Mouse (Mus musculus): ENCODE measurements around the gene Nrf1. TPM values are rescaled to one million over a fixed set of nuclear protein-coding genes. Genes with fewer than 3 reads are reported as not detected.
A peak's percentile ranks its signal among the peaks of the same experiment; 100 is the strongest.

Nrf1 gene
- 10 to 100 TPM; 12.2 to 14.0 TPM for total RNA-seq (2021)

GRCm38 (mm10) chr6:30047271-30048162, at the start of gene Nrf1:
Gene Nrf1 (plus strand): TSS chr6:30047988.
- intact Hi-C loops (cut with DNase I), result loop anchor here (5.0 kb wide), 2 partner anchors 60 to 280 kb away; partner anchors contain the start of gene Ahcyl2
- peak; percentile 86 for DNase-seq (ENCODE audit: low spot score)

- intact Hi-C loops (cut with DNase I), result no loop called here
- no peak for DNase-seq (ENCODE audit: low spot score)
Observed at GRCm38 (mm10) chr6:29998140-29998539, 49.6 kb upstream of the Nrf1 start.

- intact Hi-C loops (cut with DNase I), result no loop called here
Observed at GRCm38 (mm10) chr6:29998771-29999170, 49.0 kb upstream of the Nrf1 start.

GRCm38 (mm10) chr6:30002628-30003027, 45.2 kb upstream of the Nrf1 start:
- intact Hi-C loops (cut with DNase I), result no loop called here
- DNase-seq (ENCODE audit: low spot score), result no peak

More at GRCm38 (mm10) chr6:29998771-29999170, 49.0 kb upstream of the Nrf1 start:
- no peak for DNase-seq (ENCODE audit: low spot score)

GRCm38 (mm10) chr6:30005851-30006250, 41.9 kb upstream of the Nrf1 start:
- intact Hi-C loops (cut with DNase I), result no loop called here
- DNase-seq (ENCODE audit: low spot score), result no peak

- intact Hi-C loops (cut with DNase I), result no loop called here
- DNase-seq (ENCODE audit: low spot score), result no peak
Observed at GRCm38 (mm10) chr6:30009204-30009603, 38.6 kb upstream of the Nrf1 start.

GRCm38 (mm10) chr6:30013520-30013919, 34.3 kb upstream of the Nrf1 start:
- DNase-seq (ENCODE audit: low spot score), result no peak
- intact Hi-C loops (cut with DNase I), result no loop called here

- no peak for DNase-seq (ENCODE audit: low spot score)
- intact Hi-C loops (cut with DNase I), result no loop called here
Observed at GRCm38 (mm10) chr6:30014187-30014864, 33.5 kb upstream of the Nrf1 start.

- DNase-seq (ENCODE audit: low spot score), result no peak
- intact Hi-C loops (cut with DNase I), result no loop called here
Observed at GRCm38 (mm10) chr6:30021241-30021640, 26.5 kb upstream of the Nrf1 start.

GRCm38 (mm10) chr6:30021656-30022055, 26.1 kb upstream of the Nrf1 start:
- DNase-seq (ENCODE audit: low spot score), result no peak
- intact Hi-C loops (cut with DNase I), result no loop called here

- intact Hi-C loops (cut with DNase I), result no loop called here
- DNase-seq (ENCODE audit: low spot score), result peak; percentile 9
Observed at GRCm38 (mm10) chr6:30026799-30027198, 21.0 kb upstream of the Nrf1 start.

- intact Hi-C loops (cut with DNase I), result no loop called here
- DNase-seq (ENCODE audit: low spot score), result no peak
Observed at GRCm38 (mm10) chr6:30028358-30028757, 19.4 kb upstream of the Nrf1 start.

GRCm38 (mm10) chr6:30035112-30035511, 12.7 kb upstream of the Nrf1 start:
- intact Hi-C loops (cut with DNase I), result no loop called here

GRCm38 (mm10) chr6:30041498-30041897, 6.3 kb upstream of the Nrf1 start:
- intact Hi-C loops (cut with DNase I), result no loop called here
- no peak for DNase-seq (ENCODE audit: low spot score)

More at GRCm38 (mm10) chr6:30035112-30035511, 12.7 kb upstream of the Nrf1 start:
- DNase-seq (ENCODE audit: low spot score), result no peak

- no peak for DNase-seq (ENCODE audit: low spot score)
- intact Hi-C loops (cut with DNase I), result no loop called here
Observed at GRCm38 (mm10) chr6:30042483-30042882, 5.3 kb upstream of the Nrf1 start.

GRCm38 (mm10) chr6:30048163-30048500, 344 bp downstream of the Nrf1 start:
- DNase-seq (ENCODE audit: low spot score), result no peak
- intact Hi-C loops (cut with DNase I), result loop anchor here (5.0 kb wide), 2 partner anchors 61 to 281 kb away; partner anchors contain the start of gene Ahcyl2

- intact Hi-C loops (cut with DNase I), result loop anchor here (5.0 kb wide), 2 partner anchors 61 to 281 kb away; partner anchors contain the start of gene Ahcyl2
- DNase-seq (ENCODE audit: low spot score), result peak; percentile 35
Observed at GRCm38 (mm10) chr6:30048501-30049353, 939 bp downstream of the Nrf1 start.

GRCm38 (mm10) chr6:30053116-30053515, 5.3 kb downstream of the Nrf1 start:
- DNase-seq (ENCODE audit: low spot score), result no peak
- intact Hi-C loops (cut with DNase I), result no loop called here

GRCm38 (mm10) chr6:30062544-30062943, 14.8 kb downstream of the Nrf1 start:
- DNase-seq (ENCODE audit: low spot score), result no peak
- intact Hi-C loops (cut with DNase I), result no loop called here

- DNase-seq (ENCODE audit: low spot score), result no peak
- intact Hi-C loops (cut with DNase I), result no loop called here
Observed at GRCm38 (mm10) chr6:30065369-30065768, 17.6 kb downstream of the Nrf1 start.

Measured in heart, postnatal 25 days (tissue).